Mouse (Mus musculus): Measurements from ENCODE around the gene Rtn4r.

Rtn4r gene

DNA sequence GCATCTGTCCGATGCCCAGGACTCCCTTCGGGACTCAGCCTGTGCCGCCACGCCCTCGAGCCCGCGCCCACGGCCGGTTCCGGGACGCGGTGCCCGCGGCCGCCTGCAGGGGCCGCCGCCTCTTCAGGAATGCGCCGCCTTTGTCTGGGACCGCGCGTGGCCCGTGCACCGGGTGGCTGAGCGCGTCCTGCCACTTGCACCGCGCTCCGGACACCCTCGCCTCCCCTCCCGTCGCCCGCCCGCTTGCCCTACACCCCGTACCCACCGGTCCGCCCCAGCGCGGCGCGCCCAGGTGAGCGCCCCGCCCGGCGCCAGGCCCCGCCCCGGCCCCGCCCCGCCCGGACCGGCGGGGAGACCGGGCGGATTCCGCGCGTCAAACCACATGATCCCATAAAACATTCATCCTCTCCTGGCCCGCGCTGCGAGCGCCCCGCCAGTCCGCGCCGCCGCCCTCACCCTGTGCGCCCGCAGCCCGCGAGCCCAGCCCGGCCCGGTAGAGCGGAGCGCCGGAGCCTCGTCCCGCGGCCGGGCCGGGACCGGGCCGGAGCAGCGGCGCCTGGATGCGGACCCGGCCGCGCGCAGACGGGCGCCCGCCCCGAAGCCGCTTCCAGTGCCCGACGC is at the start of gene Rtn4r:
Rtn4r (plus strand) TSS at position 402 of the 621 bp plus-strand sequence.
- no peak for DNase-seq (ENCODE audit: low spot score in 2 of 2)

DNA sequence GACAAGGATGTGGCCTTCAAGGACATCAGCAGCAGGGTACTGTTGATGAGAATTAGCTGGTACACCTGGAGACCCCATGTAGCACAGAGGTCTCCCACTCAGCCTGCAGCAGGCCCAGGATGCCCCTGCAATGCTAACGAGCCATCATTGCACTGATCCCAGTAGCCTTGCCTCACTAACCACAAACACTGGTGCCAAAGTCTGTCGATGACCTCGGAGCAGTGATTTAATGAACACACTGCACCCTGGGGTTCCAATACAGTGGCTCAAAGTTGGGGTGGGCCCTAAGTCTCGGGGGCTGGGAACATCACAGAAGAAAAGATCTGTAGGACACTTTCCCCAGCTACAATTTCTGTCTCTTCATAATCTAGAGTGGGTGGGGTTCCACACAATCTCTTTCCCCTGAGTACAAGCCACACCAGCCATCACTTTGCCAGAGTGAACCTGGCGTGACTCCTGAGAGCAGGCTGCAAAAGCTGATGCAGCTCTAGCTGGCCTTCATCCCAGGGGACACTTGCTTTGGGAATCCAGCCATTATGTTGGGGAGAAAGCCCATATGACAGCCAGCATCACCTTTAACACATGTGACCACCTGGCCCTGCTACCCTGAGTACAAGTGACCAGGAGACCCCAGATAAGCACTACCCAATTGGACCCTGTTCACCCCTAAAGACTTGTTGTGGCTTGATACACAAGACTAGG is 49.0 kb upstream of the Rtn4r start:
- DNase-seq (ENCODE audit: low spot score in 2 of 2) = no peak

DNA sequence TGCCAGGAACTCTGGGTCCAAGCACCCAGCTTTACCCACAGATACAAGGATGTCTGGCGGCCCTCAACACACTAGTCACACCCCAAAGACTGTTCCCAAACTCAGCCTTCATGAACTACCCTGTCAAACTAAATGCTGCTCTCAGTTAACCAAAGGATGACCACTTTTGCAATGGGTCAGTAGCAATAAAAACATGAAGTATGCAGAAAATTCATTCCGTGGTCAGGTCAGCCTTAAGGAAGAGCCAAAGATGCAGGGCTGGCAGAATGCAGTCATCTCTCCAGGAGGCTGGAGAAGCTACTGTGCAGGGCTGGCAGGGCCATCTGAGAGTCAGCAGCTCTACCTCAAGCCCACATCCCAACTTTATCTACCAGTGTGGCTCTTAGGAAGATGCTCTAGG is 48.1 kb upstream of the Rtn4r start:
- no peak for DNase-seq (ENCODE audit: low spot score in 2 of 2)

DNA sequence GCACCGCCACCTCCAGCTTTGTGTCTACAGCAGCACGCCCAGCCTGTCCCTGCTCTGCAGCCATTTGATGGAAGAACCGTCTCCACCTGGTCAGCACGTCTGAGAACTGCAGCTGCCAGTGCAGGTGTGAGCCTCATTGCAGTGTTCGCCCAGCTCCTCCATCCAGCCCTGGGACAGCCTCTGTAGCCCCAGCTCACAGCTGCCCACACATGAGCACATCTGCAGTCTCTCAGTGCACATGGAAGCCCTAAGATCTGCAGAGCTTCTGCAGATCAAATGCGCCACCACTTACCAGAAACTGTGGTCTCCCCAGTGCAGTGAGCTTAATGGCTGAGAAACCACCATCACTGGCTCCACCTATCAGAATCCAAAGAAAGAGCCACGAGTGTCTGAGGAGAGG is 47.3 kb upstream of the Rtn4r start:
- no peak for DNase-seq (ENCODE audit: low spot score in 2 of 2)

DNA sequence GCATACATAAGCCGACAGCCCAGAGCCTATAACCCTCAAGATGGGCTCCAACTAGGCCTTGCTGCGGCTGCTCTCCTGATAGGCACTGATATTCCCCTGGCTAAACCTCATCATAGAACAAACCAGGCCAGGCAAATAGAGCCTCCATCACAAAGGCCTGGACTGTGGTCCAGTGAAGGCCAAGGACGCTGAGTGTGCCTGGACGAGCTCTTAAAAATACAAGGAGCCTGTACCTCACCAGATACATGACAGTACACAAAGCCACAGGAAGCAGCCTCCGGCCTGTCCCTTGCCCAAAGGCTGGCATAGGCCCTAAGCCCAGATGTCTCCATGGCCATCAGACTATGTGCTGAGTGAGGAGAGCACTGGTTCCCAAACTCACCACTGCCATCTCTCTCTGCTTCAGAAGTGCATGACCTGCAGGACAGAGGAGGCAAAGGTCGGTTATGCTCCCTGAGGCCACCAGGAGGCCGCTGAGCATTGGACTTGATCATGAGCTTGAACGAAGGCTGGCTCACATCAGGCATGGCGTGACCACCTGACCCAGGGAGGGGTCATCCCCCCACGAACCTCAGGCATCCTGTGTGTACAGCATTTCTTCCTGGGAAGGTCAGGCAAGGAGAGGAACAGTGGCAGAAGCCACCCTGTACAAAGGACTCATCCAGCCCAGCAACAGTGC is 46.2 kb upstream of the Rtn4r start:
- no peak for DNase-seq (ENCODE audit: low spot score in 2 of 2)

DNA sequence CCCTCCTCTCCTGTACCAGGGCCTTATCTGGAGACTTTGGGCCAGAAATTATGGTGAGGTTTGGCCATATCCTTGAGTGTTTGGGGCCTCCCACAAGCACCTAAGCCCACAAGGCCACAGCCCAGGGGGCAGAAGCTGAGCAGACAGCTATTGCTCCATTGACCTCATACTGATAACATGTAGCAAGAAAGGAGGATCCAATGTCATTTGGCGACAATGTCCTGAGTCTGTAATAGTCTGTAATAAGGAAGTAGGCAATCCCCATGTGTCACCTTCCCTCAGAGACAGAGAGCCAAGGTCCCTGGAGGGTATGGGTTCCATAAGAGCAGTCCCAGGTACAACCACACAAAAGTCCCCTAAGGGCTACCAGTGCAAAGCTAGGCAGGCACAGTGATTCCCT is 45.2 kb upstream of the Rtn4r start:
- no peak for DNase-seq (ENCODE audit: low spot score in 2 of 2)

DNA sequence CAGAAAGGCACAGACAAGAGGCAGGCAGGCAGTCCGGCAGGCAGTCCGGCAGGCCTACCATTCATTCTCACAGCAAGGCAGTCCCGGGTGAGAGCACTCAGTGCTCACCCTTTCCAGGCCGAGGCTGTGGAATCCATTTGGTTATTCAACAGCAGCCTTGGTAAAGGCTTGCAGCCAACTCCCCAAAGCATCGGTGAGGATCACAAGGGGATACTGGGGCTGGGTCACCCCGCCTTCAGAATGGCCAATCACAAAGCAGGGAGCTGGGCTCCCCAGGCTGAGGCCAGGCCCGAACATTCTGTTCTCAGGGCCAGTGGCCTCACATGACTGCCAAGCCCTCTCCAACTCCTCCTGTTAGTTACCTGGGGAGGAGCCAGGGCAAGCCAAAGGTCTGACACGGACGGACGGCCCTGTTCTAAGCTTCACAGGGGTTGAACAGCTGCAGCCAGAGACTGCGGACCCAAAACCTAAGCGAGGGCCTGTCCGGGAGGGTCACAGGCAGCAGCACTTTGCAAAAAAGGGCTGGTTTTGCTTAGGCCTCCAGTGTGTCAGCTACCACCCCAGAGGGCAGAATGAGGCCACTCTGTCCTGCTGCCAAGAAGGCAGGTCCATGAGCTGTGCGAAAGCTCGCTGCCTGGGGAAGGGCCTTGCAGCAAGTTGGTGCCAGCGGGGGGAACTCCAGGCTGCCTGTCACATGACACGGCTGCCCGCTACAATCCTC is 44.1 kb upstream of the Rtn4r start:
- peak in 1 of 2 experiments; percentile 28 for DNase-seq (ENCODE audit: low spot score in 2 of 2)

DNA sequence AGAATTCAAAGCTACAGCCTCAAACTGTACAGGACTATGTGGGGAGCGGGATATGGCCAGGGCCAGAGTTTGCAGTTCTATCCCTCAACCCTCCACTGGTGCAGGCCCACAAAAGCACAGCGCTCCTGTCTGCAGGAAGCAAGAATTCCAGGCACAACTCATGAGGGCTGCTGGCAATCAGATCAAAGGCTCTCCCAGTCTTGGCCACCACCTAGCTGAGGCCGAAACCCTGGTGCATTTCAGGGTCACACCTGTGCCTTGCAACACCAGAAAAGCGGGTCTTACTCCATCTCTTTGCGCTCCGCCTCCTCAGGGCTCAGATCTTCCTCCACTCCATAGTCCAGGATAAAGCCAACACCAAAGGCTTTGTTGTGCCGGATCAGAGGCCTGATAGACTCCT is 43.2 kb upstream of the Rtn4r start:
- no peak for DNase-seq (ENCODE audit: low spot score in 2 of 2)

DNA sequence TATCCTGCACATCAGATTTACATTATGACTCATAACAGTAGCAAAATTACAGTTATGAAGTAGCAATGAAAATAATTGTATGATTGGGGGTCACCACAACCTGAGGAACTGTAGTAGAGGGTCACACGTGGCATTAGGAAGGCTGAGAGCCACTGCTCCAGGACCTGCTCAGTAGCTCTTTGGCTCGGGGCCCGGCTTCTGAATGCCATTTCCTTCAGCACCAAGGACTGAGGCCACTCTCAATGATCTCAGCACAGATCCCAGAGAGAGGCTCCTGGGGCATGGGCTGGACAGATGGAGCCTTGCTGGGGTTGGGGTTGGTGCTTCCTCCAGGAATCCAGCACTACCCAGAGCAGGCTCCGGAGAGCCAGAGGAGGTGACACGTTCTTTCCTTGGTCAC is 40.3 kb upstream of the Rtn4r start:
- no peak for DNase-seq (ENCODE audit: low spot score in 2 of 2)

DNA sequence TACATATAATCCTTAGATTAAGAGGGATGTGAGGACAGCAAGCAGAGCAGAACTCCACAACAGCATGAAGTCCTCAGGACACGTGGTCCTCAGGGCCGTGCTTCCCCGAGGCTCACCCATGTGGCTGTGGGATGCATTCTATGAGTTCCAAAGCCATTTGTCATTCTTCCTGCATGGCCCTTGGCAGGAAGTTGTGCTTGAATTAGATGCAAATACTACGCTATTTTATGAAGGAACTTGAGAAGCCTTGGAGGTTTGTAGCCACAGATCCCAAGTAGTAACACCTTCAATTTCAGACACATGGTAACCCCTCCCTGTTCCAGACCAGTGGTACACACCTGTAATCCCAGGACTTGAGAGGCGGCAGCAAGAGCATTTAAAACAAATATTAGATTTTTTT is 31.1 kb upstream of the Rtn4r start:
- no peak for DNase-seq (ENCODE audit: low spot score in 2 of 2)

DNA sequence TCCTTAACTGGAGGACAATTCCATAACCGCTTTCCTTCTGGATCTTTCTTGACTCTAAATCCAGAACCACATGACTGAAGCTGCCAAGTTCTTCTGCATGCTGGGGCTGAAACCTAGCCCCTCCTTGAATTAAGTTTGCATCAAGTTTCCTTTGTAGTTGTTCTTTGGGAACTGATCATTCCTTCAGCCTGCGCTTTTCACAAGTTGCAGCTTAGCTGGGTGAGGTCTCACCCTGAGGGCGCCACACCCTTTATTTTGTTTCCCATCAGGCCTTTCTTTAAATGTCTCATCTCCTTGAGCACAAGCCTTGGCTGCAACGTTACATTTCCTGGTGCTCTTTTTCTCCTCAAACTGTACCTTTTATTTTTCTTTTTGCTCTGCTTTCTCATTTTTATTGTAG is 24.6 kb upstream of the Rtn4r start:
- no peak for DNase-seq (ENCODE audit: low spot score in 2 of 2)

DNA sequence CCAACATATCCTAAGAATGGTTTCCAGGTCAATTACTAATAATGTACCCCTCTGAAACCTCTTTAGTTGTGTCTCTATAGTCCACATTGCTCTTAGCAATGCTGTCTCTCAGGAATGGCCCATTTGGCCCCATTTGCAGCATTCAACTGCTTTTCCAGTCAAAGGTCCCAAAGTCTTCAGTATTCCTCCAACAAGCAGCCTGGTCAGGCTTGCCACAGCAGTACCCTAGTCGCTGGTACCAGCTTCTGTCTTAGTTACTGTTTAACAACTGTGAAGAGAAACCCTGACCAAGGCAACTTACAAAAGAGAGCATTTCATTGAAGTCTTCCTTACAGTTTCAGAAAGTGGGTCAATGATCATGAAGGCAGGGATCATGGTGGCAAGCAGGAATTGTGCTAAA is 24.1 kb upstream of the Rtn4r start:
- no peak for DNase-seq (ENCODE audit: low spot score in 2 of 2)

DNA sequence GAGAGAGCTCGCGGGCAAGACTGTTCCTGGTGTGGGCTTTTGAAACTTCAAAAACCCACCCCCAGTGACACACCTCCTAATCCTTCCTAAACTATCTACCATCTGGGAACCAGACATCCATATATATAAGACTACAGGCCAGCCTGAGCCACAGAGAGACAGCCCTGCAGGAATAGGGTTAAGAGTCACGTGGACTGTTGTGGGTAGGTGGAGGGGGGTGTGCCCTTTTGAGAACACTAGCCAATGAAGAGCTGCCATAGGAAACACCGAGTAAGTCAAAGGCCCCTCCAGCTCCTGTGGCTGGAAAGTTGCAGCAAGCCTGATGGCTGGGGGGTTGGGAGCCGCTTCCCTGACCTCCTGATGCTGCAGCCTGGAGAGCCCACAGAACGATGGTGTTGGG is 23.6 kb upstream of the Rtn4r start:
- no peak for DNase-seq (ENCODE audit: low spot score in 2 of 2)

DNA sequence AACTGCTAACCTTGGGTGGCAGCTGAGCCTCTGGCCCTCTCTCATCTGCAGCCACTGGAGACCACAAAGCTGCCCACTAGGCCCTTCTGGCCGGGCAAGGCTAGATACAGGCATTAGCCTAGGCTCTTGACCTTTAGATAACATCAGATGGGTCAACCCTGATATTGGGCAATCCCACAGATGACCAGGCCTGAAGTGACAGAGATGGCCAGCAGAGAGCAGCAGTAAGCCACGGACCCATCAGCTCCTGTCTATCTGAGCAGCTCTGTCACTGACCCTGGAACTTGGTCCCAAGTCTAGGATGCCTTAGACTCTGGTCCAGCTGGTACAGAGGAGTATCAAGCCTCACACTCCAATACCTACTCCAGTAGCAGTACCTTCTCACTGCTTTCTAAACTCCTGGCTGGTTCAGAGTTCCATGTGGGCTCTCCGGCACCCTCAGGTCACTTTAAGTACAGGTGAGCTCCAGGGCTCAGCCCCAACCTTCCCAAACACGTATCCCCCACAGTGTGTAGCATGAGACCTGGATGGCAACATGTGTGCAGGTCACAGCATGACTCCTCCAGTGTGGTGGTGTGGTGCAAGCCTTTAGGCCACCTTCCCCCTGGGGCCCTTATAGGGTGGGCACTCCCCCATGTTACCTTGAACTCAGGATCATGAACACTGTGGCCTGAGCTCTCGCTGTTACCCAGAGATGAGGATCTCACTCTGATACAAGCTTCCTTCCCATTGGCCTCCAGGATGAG is 19.0 kb upstream of the Rtn4r start:
- DNase-seq (ENCODE audit: low spot score in 2 of 2) = peak; percentile 70 to 76

DNA sequence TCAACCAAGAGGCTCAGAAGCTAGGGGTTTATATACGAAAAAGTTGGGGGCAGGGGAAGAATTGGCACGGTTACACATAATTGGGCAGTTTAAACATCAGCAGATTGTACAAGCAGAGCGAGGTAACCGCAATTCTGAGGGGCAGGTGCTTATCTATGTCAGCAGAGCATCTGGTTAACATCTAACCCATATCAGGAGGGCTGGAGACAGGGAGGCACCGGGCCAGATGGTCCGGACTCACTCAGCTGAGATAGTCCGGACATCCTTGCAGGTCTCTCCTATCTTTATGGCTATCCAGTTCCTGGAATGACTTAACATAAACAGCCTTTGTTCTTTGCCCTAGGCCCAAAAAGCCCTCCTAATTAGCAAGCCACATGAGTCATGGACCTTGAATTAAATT is 16.4 kb upstream of the Rtn4r start:
- DNase-seq (ENCODE audit: low spot score in 2 of 2) = no peak

DNA sequence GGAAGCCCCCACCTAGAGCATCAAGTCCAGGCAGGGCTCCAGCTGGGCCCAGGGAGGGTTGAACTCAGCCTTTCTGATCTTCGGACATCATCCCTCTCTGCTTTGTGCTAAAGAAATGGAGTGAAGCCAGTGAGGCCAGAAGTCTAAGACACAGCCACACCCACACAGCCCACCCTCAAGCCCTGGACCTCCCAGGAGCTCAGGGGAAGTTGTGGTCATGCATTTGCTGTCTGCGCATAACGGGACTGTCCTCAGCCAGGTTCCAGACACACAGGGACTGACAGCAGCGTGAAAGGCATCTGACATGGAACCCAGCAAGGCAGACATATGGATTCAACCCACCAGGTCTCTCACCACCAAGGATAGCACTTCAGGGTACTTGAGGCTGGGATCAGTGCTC is 11.0 kb upstream of the Rtn4r start:
- DNase-seq (ENCODE audit: low spot score in 2 of 2) = no peak

DNA sequence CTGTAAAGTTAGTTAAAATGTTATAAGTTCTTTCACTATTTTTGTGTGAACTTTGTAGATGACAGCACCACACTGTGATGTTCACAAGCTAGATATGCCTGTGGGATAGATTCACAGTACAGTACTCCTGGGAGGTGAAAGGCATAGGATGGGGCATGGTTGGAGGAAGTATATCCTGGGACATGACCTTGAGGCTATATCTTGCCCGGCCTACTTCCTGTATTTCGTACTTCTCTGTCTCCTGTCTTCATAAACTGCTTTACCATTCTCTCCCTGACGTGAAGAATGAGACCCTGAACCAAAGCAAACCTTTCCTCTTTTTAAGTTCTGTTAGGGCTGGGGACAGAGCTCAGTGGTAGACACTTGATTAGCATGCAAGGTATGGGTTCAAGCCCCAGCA is 9.2 kb upstream of the Rtn4r start:
- DNase-seq (ENCODE audit: low spot score in 2 of 2) = no peak

DNA sequence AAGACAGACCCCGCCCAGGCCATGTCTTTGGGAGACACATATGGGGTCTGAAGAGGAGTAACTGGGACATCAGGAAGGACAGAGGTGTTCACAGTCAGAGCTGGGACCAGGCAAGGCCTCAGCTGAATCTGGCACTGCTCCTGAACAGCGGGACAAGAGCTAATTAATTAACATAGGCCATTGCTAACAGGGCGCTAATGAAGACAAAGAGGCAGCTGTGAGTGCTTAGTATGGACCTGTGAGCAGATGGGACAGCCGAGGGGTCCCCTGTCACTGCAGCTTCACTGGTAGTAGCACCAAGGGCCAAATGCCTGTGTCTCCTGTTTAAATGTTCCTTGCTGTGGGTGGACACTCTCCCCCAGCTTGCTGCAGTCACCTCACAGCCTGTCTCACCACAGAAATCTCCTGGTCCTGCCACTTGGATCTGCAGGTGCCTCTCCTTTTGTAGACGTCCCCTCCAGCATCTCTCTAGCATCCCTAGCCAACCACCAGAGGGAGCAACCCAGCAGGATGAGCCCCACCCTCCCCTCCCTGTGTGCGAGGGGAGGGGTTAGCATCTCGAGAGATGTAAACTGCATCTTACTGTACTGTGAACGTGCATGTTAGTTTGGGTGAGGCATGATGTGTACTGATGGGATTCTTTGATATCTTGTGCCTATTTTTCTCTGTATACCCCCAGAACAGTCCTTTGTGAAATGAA is 8.3 kb upstream of the Rtn4r start:
- DNase-seq (ENCODE audit: low spot score in 2 of 2) = no peak

DNA sequence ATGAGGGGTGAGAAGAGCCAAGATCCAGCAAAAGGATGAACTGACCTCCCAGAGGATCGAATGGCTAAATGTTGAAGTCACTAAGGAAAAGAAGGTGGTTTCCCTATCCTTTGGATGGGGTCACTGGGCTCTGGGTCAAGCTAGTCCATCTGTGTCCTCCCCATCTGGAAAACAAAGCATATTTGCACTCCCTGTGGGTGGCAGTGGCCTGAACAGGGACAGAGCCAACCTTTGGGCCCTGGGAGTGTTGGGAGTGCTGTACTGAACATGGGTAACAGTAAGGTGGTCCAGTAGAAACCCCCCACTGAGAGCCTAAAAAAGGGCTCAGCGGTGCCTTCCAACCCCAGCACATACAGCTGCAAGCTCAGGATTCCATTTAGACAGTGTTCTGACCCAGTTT is 4.7 kb upstream of the Rtn4r start:
- DNase-seq (ENCODE audit: low spot score in 2 of 2) = no peak

DNA sequence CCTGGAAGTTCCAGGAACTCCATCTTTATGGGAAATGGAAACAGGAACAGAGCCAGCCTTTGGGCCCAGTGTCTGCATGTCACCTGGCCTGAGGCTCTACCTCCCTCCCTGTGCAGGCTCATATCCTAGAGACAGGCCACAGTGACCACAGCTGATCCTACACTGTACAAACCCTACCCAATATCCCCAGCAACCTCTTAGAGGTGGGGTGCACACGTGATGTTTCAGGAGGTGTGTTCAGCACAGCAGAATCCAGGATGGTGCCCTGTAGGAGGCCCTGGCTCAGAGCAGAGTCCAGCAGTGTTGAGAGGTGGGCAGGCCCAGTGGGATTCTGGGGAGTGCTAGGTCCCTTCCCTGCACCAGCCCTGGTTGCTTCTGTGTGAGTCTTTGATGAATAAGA is 4.0 kb upstream of the Rtn4r start:
- DNase-seq (ENCODE audit: low spot score in 2 of 2) = no peak

DNA sequence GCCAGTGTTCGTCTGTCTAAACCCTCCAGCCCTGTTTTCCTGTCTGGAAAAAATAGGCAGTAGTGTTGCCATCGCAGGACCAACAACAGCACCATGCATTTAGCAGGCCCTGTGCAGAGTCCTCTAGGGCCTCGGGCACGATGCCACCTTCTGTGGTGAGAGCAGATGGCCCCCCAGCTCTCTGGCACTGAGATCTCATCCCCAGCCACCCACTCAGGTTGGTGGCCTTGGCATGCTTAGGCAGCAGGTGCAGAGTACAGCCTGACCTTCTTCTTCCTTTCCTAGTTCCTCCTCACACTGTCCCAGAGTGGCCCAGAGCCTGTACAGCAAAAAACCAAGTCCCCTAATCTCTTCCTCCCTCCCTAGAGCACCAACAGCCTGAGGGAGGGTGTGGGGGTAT is 3.4 kb upstream of the Rtn4r start:
- DNase-seq (ENCODE audit: low spot score in 2 of 2) = no peak

Measured in frontal cortex, postnatal 25 days (tissue).